Mouse (Mus musculus) hindbrain, embryonic 14.5 days (tissue): ENCODE measurements around the gene Pcif1. TPM values are rescaled to one million over a fixed set of nuclear protein-coding genes. Genes with fewer than 3 reads are reported as not detected.
"Not testable (repeated sequence)": the region's sequence is repeated elsewhere in the genome, so short reads cannot be mapped to it uniquely, and the experiment has no call there.

Experiments used
- ATAC-seq: fragments of 200-750 bp; cut with Nextera tagmentation; 2 replicates; pipeline ENCODE4 v1.8.0; 2017; ENCODE audit warnings: moderate number of reproducible peaks, mild to moderate bottlenecking, moderate TSS enrichment, moderate library complexity; ENCODE audit not compliant: low FRiP score
- DNase-seq: peaks from one replicate; pipeline ENCODE4 v3.0.0-alpha.2; 2015; ENCODE audit warnings: low spot score
- H3K27ac ChIP-seq: fragments of 300-500 bp; sonication (generic); 2 replicates; pipeline ENCODE4 v1.5.1; 2014; ENCODE audit warnings: mild to moderate bottlenecking, moderate library complexity
- H3K27me3 ChIP-seq: fragments of 300-500 bp; sonication (generic); 2 replicates; pipeline ENCODE4 v1.6.1; 2014; ENCODE audit warnings: mild to moderate bottlenecking, low read length, mixed read lengths; ENCODE audit not compliant: control insufficient read depth, insufficient read depth
- H3K36me3 ChIP-seq: fragments of 300-500 bp; sonication (generic); replicated peaks from 2 replicates; pipeline ENCODE4 v1.6.1; 2014; ENCODE audit not compliant: control insufficient read depth, insufficient read depth
- H3K4me1 ChIP-seq: fragments of 300-500 bp; sonication (generic); replicated peaks from 2 replicates; pipeline ENCODE4 v1.6.1; 2014; ENCODE audit warnings: antibody characterized with exemption, low read length, mixed read lengths; ENCODE audit not compliant: control insufficient read depth, insufficient read depth
- H3K4me2 ChIP-seq: fragments of 300-500 bp; sonication (generic); replicated peaks from 2 replicates; pipeline ENCODE4 v1.6.1; 2014; ENCODE audit warnings: mild to moderate bottlenecking, moderate library complexity
- H3K4me3 ChIP-seq: fragments of 300-500 bp; sonication (generic); replicated peaks from 2 replicates; pipeline ENCODE4 v1.5.1; 2014; ENCODE audit warnings: mild to moderate bottlenecking, low read length
- H3K9ac ChIP-seq: fragments of 300-500 bp; sonication (generic); 2 replicates; pipeline ENCODE4 v1.6.1; 2014
- H3K9me3 ChIP-seq: fragments of 300-500 bp; sonication (generic); 2 replicates; pipeline ENCODE4 v1.6.1; 2016; ENCODE audit warnings: low read length; ENCODE audit not compliant: control insufficient read depth
- WGBS: fragments of 180-500 bp; shearing (Covaris S2); extraction: QIAGEN DNeasy Blood & Tissue Kit; methylation state at CpG from one replicate; pipeline ENCODE4 v1.1.7; 2014; 5-methylcytosine and 5-hydroxymethylcytosine counted together
- polyA plus RNA-seq: library from polyadenylated mRNA; unstranded; fragments of >200 nt; fragmentation: Nextera tagmentation; extraction: Ambion mirVana; gene quantifications from 2 replicates; pipeline ENCODE4 v1.2.1, GENCODE M21; 2014

Gene Pcif1
- polyA plus RNA-seq, 1 experiment from 2014 or later = 74.7 TPM

DNA sequence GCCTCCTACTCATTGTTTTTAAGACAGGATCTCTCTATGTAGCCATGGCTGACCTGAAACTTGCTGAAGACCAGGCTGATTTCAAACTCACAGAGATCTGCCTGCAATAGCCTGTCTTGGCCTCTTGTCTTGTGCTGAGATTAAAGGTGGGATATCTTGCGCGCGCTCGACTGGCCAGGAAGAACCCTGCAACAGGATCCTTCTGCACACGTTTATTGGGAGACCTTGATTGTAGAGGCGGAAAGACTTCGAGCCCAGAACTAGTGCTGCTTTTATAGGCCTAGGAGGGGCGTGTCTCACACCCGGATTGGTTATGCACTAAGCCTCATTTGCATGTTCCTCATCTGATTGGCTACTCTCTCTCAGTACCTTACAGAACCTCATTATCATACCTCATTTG, 15.7 kb upstream of the Pcif1 start:
- H3K4me2 ChIP-seq, H3K4me1 ChIP-seq, H3K36me3 ChIP-seq, H3K4me3 ChIP-seq, DNase-seq, H3K9ac ChIP-seq, H3K9me3 ChIP-seq, H3K27me3 ChIP-seq, H3K27ac ChIP-seq, ATAC-seq: not testable (repeated sequence)
- 95% methylated on average over 7 of the region's 9 CpGs for WGBS

- no peak for ATAC-seq
- H3K27me3 ChIP-seq = no peaks in the 10 kb centered on the region; the same call in 1 of the 2 replicates
- no peaks in the 10 kb centered on the region for H3K4me1 ChIP-seq
- DNase-seq = no peak
- H3K9me3 ChIP-seq = 0 out of 2 replicates have a peak, but pooled peaks cover 3% of the 10 kb centered on the region
- no peak overlapping the region for H3K9ac ChIP-seq
- 87% methylated on average over 4 of the region's 4 CpGs for WGBS
- no peaks in the 10 kb centered on the region for H3K36me3 ChIP-seq
- no peak overlapping the region for H3K4me3 ChIP-seq
- no peak overlapping the region for H3K27ac ChIP-seq
- H3K4me2 ChIP-seq = no peak overlapping the region
Measured at GRCm38 (mm10) chr2:164864593-164864992, 14.5 kb upstream of the Pcif1 start.

- Histone ChIP-seq H3K9me3 (0 out of 2 replicates have a peak, but pooled peaks cover 3% of the 10 kb centered on the region), H3K9ac (no peak overlapping the region), H3K36me3 (no peaks in the 10 kb centered on the region), H3K27ac (no peak overlapping the region), H3K4me2 (no peak overlapping the region), H3K27me3 (no peaks in the 10 kb centered on the region), H3K4me3 (no peak overlapping the region), H3K4me1 (no peaks in the 10 kb centered on the region)
- no peak for ATAC-seq
- WGBS = 64% methylated on average over 16 of the region's 16 CpGs
- no peak for DNase-seq
Measured at GRCm38 (mm10) chr2:164866741-164867551, 12.2 kb upstream of the Pcif1 start.

DNA sequence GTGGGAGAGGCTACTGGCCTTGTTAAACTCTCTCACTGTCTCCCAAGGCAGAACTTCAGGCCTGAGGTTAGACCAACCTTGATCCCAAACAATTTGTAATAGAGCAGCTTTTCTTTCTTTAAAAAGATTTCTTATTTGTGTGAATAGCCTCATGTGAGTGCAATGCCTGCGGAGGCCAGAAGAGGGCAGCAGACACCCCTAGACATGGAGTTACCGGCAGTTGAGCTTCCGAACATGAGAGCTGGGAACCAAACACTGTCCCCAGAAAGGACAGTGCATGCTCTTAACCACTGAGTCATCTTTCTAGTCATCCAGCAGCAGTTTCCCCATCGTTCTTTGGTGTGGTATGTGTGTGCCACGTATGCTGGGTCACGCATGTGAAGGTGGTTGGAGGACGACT, 11.5 kb upstream of the Pcif1 start:
- H3K4me3 ChIP-seq = no peak overlapping the region
- no peak overlapping the region for H3K27ac ChIP-seq

GRCm38 (mm10) chr2:164868491-164868890, 10.6 kb upstream of the Pcif1 start:
- no peak overlapping the region for H3K9ac ChIP-seq
- DNase-seq = no peak
- H3K4me2 ChIP-seq = no peak overlapping the region
- H3K4me1 ChIP-seq = no peaks in the 10 kb centered on the region
- ATAC-seq = no peak
- H3K27me3 ChIP-seq = no peaks in the 10 kb centered on the region
- H3K9me3 ChIP-seq = 0 out of 2 replicates have a peak, but pooled peaks cover 3% of the 10 kb centered on the region
- 83% methylated on average over 7 of the region's 7 CpGs for WGBS
- no peak overlapping the region for H3K4me3 ChIP-seq
- no peaks in the 10 kb centered on the region for H3K36me3 ChIP-seq
- no peak overlapping the region for H3K27ac ChIP-seq

More for the DNA sequence above, 11.5 kb upstream of the Pcif1 start:
- Histone ChIP-seq H3K4me1 (no peaks in the 10 kb centered on the region), H3K27me3 (no peaks in the 10 kb centered on the region), H3K36me3 (no peaks in the 10 kb centered on the region), H3K9me3 (0 out of 2 replicates have a peak, but pooled peaks cover 3% of the 10 kb centered on the region), H3K4me2 (no peak overlapping the region), H3K9ac (no peak overlapping the region)
- no peak for ATAC-seq
- no peak for DNase-seq
- 92% methylated on average over 7 of the region's 7 CpGs for WGBS

GRCm38 (mm10) chr2:164871602-164872303, 7.4 kb upstream of the Pcif1 start:
- Histone ChIP-seq H3K4me2 (no peak overlapping the region), H3K27ac (no peak overlapping the region), H3K27me3 (no peaks in the 10 kb centered on the region), H3K4me1 (no peaks in the 10 kb centered on the region), H3K9ac (no peak overlapping the region), H3K36me3 (no peaks in the 10 kb centered on the region), H3K9me3 (0 out of 2 replicates have a peak, but pooled peaks cover 3% of the 10 kb centered on the region), H3K4me3 (no peak overlapping the region)
- 58% methylated on average over 6 of the region's 6 CpGs for WGBS
- no peak for ATAC-seq
- DNase-seq = no peak

GRCm38 (mm10) chr2:164873621-164874020, 5.5 kb upstream of the Pcif1 start:
- no peaks in the 10 kb centered on the region for H3K27me3 ChIP-seq
- no peak overlapping the region for H3K9ac ChIP-seq
- H3K4me3 ChIP-seq = no peak overlapping the region
- ATAC-seq (no peak), DNase-seq (no peak)
- H3K27ac ChIP-seq = no peak overlapping the region
- peaks cover 12% of the 10 kb centered on the region for H3K4me1 ChIP-seq
- H3K4me2 ChIP-seq = no peak overlapping the region
- 74% methylated on average over 3 of the region's 3 CpGs for WGBS
- H3K9me3 ChIP-seq = no peaks in the 10 kb centered on the region
- H3K36me3 ChIP-seq = no peaks in the 10 kb centered on the region

- no peaks in the 10 kb centered on the region for H3K36me3 ChIP-seq
- ATAC-seq = no peak
- 38% methylated on average over 1 of the region's 1 CpGs for WGBS
- H3K9me3 ChIP-seq = no peaks in the 10 kb centered on the region
- no peak overlapping the region for H3K4me2 ChIP-seq
- H3K27me3 ChIP-seq = no peaks in the 10 kb centered on the region
- no peak overlapping the region for H3K4me3 ChIP-seq
- no peak for DNase-seq
- H3K9ac ChIP-seq = no peak overlapping the region
- peak overlapping the region; percentile 43 for H3K27ac ChIP-seq
- peaks cover 12% of the 10 kb centered on the region for H3K4me1 ChIP-seq
Measured at GRCm38 (mm10) chr2:164874239-164874769, 4.8 kb upstream of the Pcif1 start.

- H3K4me1 ChIP-seq = peaks cover 19% of the 10 kb centered on the region
- not testable (repeated sequence) for H3K4me3 ChIP-seq, H3K4me2 ChIP-seq, H3K9me3 ChIP-seq, ATAC-seq, H3K36me3 ChIP-seq, H3K9ac ChIP-seq, H3K27ac ChIP-seq, H3K27me3 ChIP-seq, DNase-seq
- WGBS = 48% methylated on average over 2 of the region's 2 CpGs
Measured at GRCm38 (mm10) chr2:164875648-164876047, 3.5 kb upstream of the Pcif1 start.
